Mouse (Mus musculus): ENCODE measurements around the gene Bend7. TPM values are rescaled to one million over a fixed set of nuclear protein-coding genes. Genes with fewer than 3 reads are reported as not detected.

Gene Bend7
- 2.6 and 3.9 TPM in 2 replicates for total RNA-seq (2017)

- ATAC-seq (replicated peaks in 1 of 2; ENCODE audit: insufficient read depth in 1 of 2, low FRiP score in 2 of 2, low TSS enrichment in 1 of 2, low read depth in 1 of 2, poor library complexity in 2 of 2, severe bottlenecking in 2 of 2), result peak in 1 of 2 experiments; percentile 45; a peak in 1 of 4 replicates
Observed at GRCm38 (mm10) chr2:4717769-4718661, at the start of gene Bend7. Gene Bend7 (plus strand): TSS chr2:4717831.

- ATAC-seq (replicated peaks in 1 of 2; ENCODE audit: insufficient read depth in 1 of 2, low FRiP score in 2 of 2, low TSS enrichment in 1 of 2, low read depth in 1 of 2, poor library complexity in 2 of 2, severe bottlenecking in 2 of 2), result no peak
Observed at GRCm38 (mm10) chr2:4668626-4669025, 49.0 kb upstream of the Bend7 start.

GRCm38 (mm10) chr2:4669701-4670100, 47.9 kb upstream of the Bend7 start:
- no peak for ATAC-seq (replicated peaks in 1 of 2; ENCODE audit: insufficient read depth in 1 of 2, low FRiP score in 2 of 2, low TSS enrichment in 1 of 2, low read depth in 1 of 2, poor library complexity in 2 of 2, severe bottlenecking in 2 of 2)

DNA sequence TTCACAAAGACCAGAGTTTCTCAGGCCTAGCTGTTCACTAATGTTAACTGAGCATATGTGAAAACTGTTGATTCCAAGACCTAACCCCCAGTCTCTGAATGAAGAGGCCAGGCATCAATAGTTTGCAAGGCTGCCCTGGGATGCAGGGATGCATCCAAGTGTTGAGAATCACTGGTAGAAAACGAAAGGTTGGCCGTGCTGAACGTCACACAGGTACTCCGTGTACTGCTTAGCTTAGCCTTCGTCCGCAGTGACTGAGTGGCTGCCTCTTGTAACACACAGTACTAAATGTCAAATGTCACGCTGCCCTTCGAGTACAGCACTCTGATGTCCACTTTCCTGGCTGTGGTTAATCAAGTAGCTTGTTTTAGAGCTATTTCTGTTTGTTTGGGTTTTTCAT, 46.0 kb upstream of the Bend7 start:
- ATAC-seq (replicated peaks in 1 of 2; ENCODE audit: insufficient read depth in 1 of 2, low FRiP score in 2 of 2, low TSS enrichment in 1 of 2, low read depth in 1 of 2, poor library complexity in 2 of 2, severe bottlenecking in 2 of 2), result no peak

DNA sequence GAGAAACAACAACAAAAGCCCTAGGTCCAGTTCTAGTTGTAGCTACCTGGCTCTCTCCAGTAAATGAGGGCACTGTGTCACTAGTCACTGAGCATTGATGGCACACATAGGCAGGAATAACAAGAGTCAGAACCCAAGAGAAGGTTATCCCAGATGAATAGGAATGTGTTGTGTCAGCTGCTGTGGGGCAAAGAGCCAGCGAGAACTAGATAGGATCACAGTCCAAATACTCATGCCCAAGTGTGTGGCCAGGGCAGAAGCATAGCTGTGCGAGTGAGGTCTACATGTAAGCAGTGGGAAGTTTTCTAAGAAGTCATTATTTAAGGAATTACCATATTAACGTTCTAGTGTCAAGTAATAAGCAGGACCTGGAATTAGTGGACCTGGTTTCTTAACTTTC, 37.7 kb upstream of the Bend7 start:
- ATAC-seq (replicated peaks in 1 of 2; ENCODE audit: insufficient read depth in 1 of 2, low FRiP score in 2 of 2, low TSS enrichment in 1 of 2, low read depth in 1 of 2, poor library complexity in 2 of 2, severe bottlenecking in 2 of 2), result no peak

GRCm38 (mm10) chr2:4711262-4711661, 6.4 kb upstream of the Bend7 start:
- ATAC-seq (replicated peaks in 1 of 2; ENCODE audit: insufficient read depth in 1 of 2, low FRiP score in 2 of 2, low TSS enrichment in 1 of 2, low read depth in 1 of 2, poor library complexity in 2 of 2, severe bottlenecking in 2 of 2), result peak; percentile 71 to 89; a peak in 3 of 4 replicates

DNA sequence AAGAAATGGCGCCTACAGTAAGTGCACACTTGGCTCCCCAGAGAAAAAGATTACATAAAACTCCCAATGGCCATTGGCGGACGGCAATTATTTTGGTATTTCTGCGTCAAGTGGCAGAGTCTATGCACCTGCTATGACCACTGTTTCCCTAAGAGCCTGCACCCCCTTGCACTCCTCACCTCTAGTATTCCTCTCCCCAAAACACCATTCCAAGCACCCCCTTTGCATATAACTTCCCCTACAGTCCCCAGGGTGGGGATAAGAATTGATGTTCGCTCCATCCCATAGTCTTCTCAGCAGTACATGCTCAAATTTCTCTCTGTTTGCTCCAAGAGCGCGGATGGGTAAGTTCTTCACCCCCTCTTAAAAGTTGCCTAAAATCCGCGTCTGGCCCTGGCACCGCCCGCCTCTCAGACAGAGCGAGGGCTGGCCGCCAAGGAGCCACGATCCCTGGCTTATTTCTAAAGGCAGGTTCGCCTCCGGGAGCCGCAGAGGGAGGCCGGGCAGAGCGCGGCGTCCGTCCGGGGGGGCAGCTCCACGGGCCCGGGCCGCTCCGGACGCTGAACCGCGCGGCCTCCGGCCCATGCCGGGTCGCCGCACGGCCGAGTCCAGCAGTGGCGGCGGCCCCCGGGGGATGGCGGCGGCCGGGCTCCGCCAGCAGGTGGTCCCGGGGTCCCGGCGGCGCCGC, 406 bp upstream of the Bend7 start:
- ATAC-seq (replicated peaks in 1 of 2; ENCODE audit: insufficient read depth in 1 of 2, low FRiP score in 2 of 2, low TSS enrichment in 1 of 2, low read depth in 1 of 2, poor library complexity in 2 of 2, severe bottlenecking in 2 of 2), result peak; percentile 7 to 36; a peak in 2 of 4 replicates

DNA sequence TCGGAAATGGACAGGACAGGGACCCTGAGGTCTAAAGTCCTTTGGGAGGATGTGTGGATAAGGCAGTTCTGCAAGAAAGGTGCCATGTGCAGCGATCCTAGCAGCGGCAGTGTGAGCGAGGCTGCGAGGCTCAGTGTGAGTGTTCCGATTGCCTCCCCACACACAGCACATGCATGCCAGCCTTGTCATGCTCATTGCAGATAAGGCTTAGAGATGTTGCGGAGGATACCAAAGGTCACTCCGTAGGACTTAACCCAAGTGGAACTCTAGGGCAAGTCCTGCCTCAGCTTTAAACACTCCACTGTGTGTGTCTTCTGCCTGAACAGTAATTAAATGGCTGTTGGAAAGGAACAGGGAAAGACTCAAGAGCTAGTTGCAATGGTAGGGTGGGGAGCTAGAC, 5.5 kb downstream of the Bend7 start:
- ATAC-seq (replicated peaks in 1 of 2; ENCODE audit: insufficient read depth in 1 of 2, low FRiP score in 2 of 2, low TSS enrichment in 1 of 2, low read depth in 1 of 2, poor library complexity in 2 of 2, severe bottlenecking in 2 of 2), result no peak

DNA sequence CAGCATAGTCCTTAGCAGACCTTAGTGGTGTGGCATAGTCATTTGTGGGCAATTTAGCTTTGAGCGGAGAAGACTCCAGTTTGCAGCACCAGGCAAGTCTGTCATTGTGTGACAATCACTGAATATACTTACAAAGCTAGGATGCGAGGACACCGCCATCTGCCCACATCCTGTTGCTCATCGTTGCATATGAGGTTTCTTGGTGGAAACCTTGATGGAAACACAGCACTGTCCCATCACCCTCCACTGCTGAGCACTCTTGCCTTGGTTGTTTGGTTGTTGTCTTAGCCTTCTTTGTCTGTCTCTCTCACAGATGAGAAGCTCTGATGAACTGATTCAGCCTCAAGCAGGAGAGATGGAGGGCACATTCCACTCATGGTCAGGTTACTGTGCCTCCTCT, 12.5 kb downstream of the Bend7 start:
- ATAC-seq (replicated peaks in 1 of 2; ENCODE audit: insufficient read depth in 1 of 2, low FRiP score in 2 of 2, low TSS enrichment in 1 of 2, low read depth in 1 of 2, poor library complexity in 2 of 2, severe bottlenecking in 2 of 2), result no peak

DNA sequence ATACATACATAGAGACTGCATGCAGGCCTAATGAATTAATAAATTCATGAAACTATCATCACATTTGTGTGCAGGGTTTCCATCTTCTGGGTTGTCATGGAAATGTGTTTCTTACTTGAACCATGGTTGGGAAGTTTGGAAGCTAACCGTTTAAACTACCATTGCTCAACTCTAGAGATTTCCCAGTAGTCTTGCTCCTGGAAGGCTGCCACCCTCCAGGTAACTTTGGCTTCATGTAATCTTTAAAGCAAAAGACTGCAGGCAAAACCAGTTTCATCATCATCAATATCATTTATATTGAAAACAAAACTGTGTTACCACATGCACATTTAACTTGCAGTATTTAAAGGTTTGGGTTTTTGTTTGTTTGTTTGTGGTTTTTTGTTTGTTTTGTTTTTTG, 16.3 kb downstream of the Bend7 start:
- ATAC-seq (replicated peaks in 1 of 2; ENCODE audit: insufficient read depth in 1 of 2, low FRiP score in 2 of 2, low TSS enrichment in 1 of 2, low read depth in 1 of 2, poor library complexity in 2 of 2, severe bottlenecking in 2 of 2), result no peak

DNA sequence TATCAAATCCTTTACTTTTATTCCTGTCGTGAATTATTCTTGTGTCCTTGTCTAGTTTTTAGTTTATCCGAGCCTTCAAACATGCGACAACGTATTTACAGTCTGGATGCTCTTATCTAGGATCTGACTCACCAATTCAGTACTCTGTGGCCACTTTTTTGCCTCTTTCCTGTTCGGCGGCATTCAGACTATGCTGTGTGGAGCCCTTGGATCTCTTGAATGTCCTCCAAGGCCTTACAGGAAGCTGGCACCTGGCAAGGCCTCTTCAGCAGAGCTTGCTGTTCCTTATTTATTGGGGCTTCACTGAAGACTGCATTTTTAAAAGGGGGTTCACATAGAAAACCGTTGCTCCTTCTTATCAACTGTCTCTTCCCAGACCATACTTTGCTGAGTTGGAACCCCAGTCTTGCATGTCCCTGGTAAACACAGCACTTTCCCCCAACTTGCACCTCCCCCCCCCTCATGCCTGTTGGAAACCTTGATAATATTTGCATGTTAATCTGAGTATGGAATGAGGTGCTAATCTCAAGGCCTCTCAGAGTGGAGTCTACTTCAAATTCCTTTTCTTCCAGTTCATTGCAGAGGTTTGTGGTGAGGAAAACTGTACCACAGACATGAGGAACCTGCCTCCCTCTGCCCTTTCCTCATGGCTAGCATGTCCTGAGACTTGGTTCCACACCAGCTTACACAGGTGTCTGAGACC, 18.6 kb downstream of the Bend7 start:
- ATAC-seq (replicated peaks in 1 of 2; ENCODE audit: insufficient read depth in 1 of 2, low FRiP score in 2 of 2, low TSS enrichment in 1 of 2, low read depth in 1 of 2, poor library complexity in 2 of 2, severe bottlenecking in 2 of 2), result peak in 1 of 2 experiments; percentile 56; a peak in 1 of 4 replicates

DNA sequence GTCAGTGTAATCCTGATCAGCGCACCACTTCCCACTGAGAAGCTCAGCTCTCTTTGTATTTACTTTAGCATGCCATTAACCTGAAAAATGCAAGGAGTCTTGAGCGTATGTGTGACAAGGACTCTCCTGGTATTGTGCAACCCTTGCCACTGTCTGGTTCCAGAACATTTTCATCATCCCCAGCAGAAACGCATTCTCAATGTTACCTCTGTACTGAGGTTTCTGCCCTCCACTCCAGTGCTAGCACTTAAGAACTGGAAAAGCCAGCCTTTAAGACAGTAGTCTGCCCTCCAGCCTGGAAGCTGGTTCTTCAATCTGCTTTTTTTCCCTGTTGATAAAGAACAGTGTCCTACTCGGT, 19.1 kb downstream of the Bend7 start:
- ATAC-seq (replicated peaks in 1 of 2; ENCODE audit: insufficient read depth in 1 of 2, low FRiP score in 2 of 2, low TSS enrichment in 1 of 2, low read depth in 1 of 2, poor library complexity in 2 of 2, severe bottlenecking in 2 of 2), result no peak

GRCm38 (mm10) chr2:4751918-4752317, 34.3 kb downstream of the Bend7 start:
- ATAC-seq (replicated peaks in 1 of 2; ENCODE audit: insufficient read depth in 1 of 2, low FRiP score in 2 of 2, low TSS enrichment in 1 of 2, low read depth in 1 of 2, poor library complexity in 2 of 2, severe bottlenecking in 2 of 2), result no peak

GRCm38 (mm10) chr2:4755716-4756115, 38.1 kb downstream of the Bend7 start:
- ATAC-seq (replicated peaks in 1 of 2; ENCODE audit: insufficient read depth in 1 of 2, low FRiP score in 2 of 2, low TSS enrichment in 1 of 2, low read depth in 1 of 2, poor library complexity in 2 of 2, severe bottlenecking in 2 of 2), result no peak

- ATAC-seq (replicated peaks in 1 of 2; ENCODE audit: insufficient read depth in 1 of 2, low FRiP score in 2 of 2, low TSS enrichment in 1 of 2, low read depth in 1 of 2, poor library complexity in 2 of 2, severe bottlenecking in 2 of 2), result no peak
Observed at GRCm38 (mm10) chr2:4757218-4757617, 39.6 kb downstream of the Bend7 start.

DNA sequence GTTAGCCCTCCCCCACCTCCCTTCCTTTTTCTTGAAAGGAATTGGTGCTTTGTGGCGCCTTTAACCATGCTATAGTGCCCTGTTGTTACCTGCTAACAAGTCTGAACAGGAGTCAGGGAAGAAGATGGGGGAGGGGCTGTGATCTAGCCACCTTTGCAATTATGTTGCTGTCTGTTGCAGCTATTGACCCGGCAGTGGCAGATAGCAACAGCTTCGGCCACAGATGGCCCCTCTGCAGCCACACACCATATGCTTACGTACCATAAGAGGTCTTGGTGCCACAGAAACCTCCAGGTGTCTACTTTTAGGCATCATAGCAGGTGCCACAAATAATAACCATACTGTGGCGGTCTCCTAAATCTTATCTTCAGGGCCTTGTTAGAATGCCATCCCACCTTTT, 43.1 kb downstream of the Bend7 start:
- no peak for ATAC-seq (replicated peaks in 1 of 2; ENCODE audit: insufficient read depth in 1 of 2, low FRiP score in 2 of 2, low TSS enrichment in 1 of 2, low read depth in 1 of 2, poor library complexity in 2 of 2, severe bottlenecking in 2 of 2)

DNA sequence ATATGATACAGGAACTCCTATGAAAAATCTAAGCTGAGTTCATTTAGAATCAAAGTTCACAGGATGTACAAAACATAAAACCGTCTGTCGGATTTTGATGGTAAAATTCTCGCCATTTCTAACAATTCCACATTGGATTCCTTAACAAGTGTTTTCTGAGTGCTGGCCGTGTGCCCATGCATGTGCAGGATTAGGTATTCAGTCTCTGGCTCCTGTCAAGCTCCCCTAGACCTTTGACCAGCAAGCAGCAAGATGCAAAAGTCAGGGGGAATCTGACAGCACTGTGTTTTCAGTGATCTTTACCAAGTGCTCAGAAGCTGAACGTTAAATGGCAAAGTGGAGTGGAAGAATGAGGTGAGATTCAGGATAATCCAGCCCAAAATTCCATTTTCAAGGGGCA, 44.3 kb downstream of the Bend7 start:
- ATAC-seq (replicated peaks in 1 of 2; ENCODE audit: insufficient read depth in 1 of 2, low FRiP score in 2 of 2, low TSS enrichment in 1 of 2, low read depth in 1 of 2, poor library complexity in 2 of 2, severe bottlenecking in 2 of 2), result no peak

DNA sequence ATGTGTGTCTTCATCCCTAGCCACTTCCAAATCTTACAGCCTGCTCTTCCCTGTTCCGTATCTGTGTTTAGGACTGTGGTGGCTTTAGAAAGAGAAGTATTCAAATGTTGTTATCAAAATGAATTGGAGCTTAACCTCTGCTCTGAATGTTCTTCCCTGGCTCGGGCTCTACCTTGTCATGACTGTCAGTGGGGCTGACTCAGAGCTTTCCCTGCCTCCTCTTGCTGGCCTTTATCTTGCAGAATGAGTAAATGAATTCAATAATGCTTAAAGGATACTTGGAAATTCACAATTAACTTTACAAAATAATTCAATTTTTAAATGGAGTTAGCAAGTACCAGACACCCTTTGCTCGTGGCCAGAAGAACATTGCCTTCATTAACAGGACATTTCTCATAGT, 46.4 kb downstream of the Bend7 start:
- no peak for ATAC-seq (replicated peaks in 1 of 2; ENCODE audit: insufficient read depth in 1 of 2, low FRiP score in 2 of 2, low TSS enrichment in 1 of 2, low read depth in 1 of 2, poor library complexity in 2 of 2, severe bottlenecking in 2 of 2)

Measured in hematopoietic stem cell, adult 5-6 weeks (primary cell).